Mouse (Mus musculus): ENCODE data around the gene Plekho2.

The Plekho2 gene

GRCm38 (mm10) chr9:65579781-65580371 is at the start of gene Plekho2:
TSS of gene Plekho2 (minus strand) at chr9:65580040.
- in situ Hi-C loops (cut with MboI, MseI): loop anchor here (5.0 kb wide), 2 partner anchors 43 to 58 kb away; partner anchors contain the start of gene Ankdd1a (in 1 of the 2)

- in situ Hi-C loops (cut with MboI, MseI): no loop called here
Observed at GRCm38 (mm10) chr9:65629025-65629766, 49.4 kb upstream of the Plekho2 start, which contains the start of gene Rbpms2. TSS of gene Rbpms2 (plus strand) at chr9:65629648.

- in situ Hi-C loops (cut with MboI, MseI): no loop called here
Observed at GRCm38 (mm10) chr9:65624266-65624665, 44.4 kb upstream of the Plekho2 start.

GRCm38 (mm10) chr9:65622826-65623225 is 43.0 kb upstream of the Plekho2 start:
- in situ Hi-C loops (cut with MboI, MseI): no loop called here

GRCm38 (mm10) chr9:65621666-65622065 is 41.8 kb upstream of the Plekho2 start:
- in situ Hi-C loops (cut with MboI, MseI): no loop called here

- in situ Hi-C loops (cut with MboI, MseI): no loop called here
Observed at GRCm38 (mm10) chr9:65621196-65621595, 41.4 kb upstream of the Plekho2 start.

GRCm38 (mm10) chr9:65619311-65619710 is 39.5 kb upstream of the Plekho2 start:
- in situ Hi-C loops (cut with MboI, MseI): no loop called here

GRCm38 (mm10) chr9:65613098-65613497 is 33.3 kb upstream of the Plekho2 start:
- in situ Hi-C loops (cut with MboI, MseI): no loop called here

- in situ Hi-C loops (cut with MboI, MseI): no loop called here
Observed at GRCm38 (mm10) chr9:65611969-65612486, 32.2 kb upstream of the Plekho2 start.

GRCm38 (mm10) chr9:65607120-65607519 is 27.3 kb upstream of the Plekho2 start:
- in situ Hi-C loops (cut with MboI, MseI): loop anchor here (5.0 kb wide), 2 partner anchors 55 to 245 kb away; no protein-coding TSS in a partner anchor

GRCm38 (mm10) chr9:65606321-65607109 is 26.7 kb upstream of the Plekho2 start:
- in situ Hi-C loops (cut with MboI, MseI): loop anchor here (5.0 kb wide), 2 partner anchors 56 to 246 kb away; no protein-coding TSS in a partner anchor

- in situ Hi-C loops (cut with MboI, MseI): loop anchor here (5.0 kb wide), 2 partner anchors 57 to 247 kb away; no protein-coding TSS in a partner anchor
Observed at GRCm38 (mm10) chr9:65605471-65606136, 25.8 kb upstream of the Plekho2 start.

- in situ Hi-C loops (cut with MboI, MseI): loop anchor here in 1 of 2 experiments (5.0 kb wide), 1 partner anchor 59 kb away; no protein-coding TSS in a partner anchor
Observed at GRCm38 (mm10) chr9:65603401-65604102, 23.7 kb upstream of the Plekho2 start.

- in situ Hi-C loops (cut with MboI, MseI): loop anchor here in 1 of 2 experiments (5.0 kb wide), 1 partner anchor 61 kb away; no protein-coding TSS in a partner anchor
Observed at GRCm38 (mm10) chr9:65600951-65601350, 21.1 kb upstream of the Plekho2 start.

GRCm38 (mm10) chr9:65598765-65599249 is 19.0 kb upstream of the Plekho2 start:
- in situ Hi-C loops (cut with MboI, MseI): no loop called here

GRCm38 (mm10) chr9:65593596-65593995 is 13.8 kb upstream of the Plekho2 start:
- in situ Hi-C loops (cut with MboI, MseI): no loop called here

- in situ Hi-C loops (cut with MboI, MseI): no loop called here
Observed at GRCm38 (mm10) chr9:65592721-65593120, 12.9 kb upstream of the Plekho2 start.

GRCm38 (mm10) chr9:65589091-65589490 is 9.3 kb upstream of the Plekho2 start:
- in situ Hi-C loops (cut with MboI, MseI): no loop called here

GRCm38 (mm10) chr9:65587573-65588358 is 7.9 kb upstream of the Plekho2 start:
- in situ Hi-C loops (cut with MboI, MseI): no loop called here

- in situ Hi-C loops (cut with MboI, MseI): no loop called here
Observed at GRCm38 (mm10) chr9:65587270-65587572, 7.4 kb upstream of the Plekho2 start.

All from T-helper 17 cell (primary cell).